Mouse (Mus musculus): ENCODE results near the gene Ces4a.
"Not testable (repeated sequence)": the region's sequence is repeated elsewhere in the genome, so short reads cannot be mapped to it uniquely, and the experiment has no call there.

Ces4a gene

DNA sequence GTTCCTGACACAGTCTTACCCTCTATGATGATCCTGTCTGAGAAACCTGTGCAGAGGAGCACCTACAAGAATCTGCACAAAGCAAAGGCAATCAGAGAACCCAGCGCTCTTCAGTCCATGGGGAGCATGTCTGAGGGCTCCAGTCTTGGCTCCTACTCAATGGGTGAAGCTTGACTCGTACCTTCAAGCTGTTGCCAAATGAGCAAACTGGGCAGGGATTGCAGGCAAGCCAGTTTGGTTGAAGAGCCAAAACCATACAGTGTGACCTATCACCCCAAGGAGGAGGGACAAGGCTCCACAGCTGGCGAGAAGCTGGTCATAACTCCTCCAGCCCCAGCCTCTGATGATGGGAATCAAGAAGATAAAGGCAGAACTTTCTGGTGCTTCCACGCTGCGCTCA is at the start of gene Ces4a:
TSS of gene Ces4a (plus strand) at position 292 of the 400 bp plus-strand sequence.
- no peak for DNase-seq

DNA sequence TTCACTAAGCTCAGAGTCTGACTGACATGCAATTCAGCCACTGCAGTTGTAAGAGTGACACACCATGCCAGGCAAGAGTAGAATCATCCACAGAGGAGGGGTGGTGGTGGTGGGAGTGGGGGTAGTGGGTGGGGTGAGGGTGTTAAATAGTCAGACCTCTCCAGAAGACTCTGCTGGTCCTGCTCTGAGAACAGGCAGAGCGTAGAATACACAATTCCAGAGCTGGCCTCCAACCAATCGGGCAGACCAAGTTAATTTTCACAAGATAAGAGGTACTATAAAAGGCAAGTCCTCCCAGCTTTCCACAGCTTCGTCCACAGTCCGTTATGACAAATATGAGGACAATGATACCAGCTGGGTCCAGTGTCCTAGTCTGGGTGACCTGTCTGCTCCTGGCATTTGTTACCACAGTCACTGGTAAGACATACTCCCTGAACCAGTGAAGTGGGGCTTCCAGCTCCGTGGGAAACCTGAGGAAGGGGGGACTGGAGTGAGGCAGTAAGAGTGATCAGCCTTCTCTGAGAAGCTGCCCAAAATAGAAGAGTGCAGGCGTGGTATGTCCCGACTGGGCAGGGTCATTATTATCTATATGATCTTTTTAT is 48.0 kb upstream of the Ces4a start, which contains the start of gene Ces3b:
TSS of gene Ces3b (plus strand) at position 305 of the 602 bp plus-strand sequence.
- DNase-seq: no peak

DNA sequence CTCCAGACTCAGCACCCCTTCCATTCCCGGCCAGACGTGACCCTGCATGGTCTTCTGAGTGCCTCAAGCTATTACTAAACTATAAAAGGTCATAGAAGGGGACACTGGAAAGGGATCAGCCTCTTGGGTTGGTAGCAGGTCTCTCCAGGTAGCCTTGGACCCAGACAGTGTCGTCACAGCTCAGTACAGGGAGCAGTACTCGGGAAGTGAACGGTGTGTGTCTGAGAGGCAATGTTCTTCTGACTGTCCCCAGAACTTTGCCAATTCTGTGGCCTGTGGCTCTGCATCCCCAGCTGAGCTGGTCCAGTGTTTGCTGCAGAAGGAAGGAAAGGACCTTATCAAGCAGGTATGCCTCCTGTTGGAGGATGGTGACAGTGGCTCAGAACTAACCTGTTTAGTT is 43.4 kb upstream of the Ces4a start:
- DNase-seq: not testable (repeated sequence)

DNA sequence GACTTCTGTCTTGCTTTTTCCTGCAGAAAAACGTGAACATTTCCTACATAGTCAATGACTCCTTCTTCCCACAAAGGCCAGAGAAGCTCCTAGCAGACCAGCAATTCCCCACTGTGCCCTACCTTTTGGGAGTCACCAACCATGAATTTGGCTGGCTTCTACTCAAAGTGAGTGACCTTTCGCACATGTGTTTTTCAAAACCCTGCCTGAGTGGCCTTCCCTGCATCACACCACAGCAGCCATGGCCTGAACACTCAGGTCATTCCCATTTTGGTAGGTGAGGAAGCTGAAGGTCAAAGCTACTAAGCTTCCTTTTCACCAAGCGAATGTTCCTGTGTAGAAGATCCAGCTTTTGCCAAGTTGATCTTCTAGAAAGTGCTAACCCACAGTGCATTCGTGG is 43.0 kb upstream of the Ces4a start:
- no peak for DNase-seq

DNA sequence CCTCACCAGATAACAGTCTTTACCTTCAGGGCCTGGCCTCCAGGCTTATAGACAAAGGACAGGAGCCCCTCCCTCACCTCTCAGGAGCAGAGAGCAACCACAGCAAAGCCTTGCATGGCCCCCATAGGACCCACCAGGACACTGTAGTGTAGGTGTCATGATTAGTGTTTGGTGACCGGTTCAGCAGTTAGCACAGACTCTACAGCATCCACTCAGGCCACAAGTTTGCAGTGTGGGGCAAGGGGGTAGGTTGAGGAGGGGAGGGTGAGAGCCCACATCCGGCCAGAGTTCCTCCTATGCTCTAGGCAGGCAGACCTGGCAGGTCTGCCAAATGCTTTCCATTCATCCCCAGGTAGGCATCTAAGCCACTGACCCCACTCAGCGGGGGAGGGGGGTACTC is 37.6 kb upstream of the Ces4a start:
- no peak for DNase-seq

DNA sequence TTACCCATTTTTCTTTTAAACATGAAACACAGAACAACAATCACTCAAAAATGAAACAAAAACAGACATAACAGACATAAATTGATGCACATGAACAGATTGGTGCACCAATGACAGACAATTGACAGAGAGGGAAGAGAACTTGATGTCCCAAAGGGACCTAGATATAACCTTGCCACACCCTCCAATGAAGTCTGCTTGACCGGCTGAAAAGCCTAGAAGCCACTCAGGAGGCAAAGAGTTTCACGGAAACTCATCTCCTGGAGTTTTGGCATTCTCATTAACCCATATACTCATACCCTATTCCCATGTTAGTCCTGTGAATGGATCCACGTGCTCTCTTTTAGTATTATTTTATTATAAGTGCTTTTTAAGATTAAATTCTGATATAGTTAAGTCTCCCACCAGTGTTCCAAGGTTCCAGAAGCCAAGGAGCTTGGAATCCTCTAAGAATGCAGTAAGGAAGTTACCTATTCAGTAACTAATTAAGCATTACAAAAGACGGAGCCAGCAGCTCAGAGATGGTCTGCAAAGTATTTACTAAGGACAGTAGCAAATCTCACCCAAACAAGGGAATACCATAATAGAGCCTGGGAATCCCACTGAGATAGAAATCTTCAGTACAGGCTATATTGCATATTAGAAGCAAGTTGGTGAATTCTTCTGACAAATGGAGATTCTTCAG is 29.4 kb upstream of the Ces4a start:
- not testable (repeated sequence) for DNase-seq

DNA sequence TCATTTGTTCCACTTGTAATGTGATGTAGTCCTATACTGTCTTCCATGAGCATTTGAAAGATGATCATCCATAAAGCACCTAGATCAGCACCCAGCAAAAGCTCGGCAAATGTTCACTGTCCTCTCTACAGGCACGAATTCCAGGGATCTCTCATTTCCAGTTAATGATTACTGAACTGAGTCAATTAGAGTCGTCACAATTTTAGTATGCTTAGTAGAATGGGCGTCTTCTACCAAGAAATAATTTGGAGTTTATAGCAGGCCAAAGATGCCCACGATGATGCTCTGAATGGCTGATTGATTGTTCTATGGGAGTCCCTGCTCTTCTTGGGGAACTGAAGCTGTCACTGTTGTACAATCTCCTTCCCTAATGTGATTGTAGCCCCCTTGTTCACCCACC is 27.9 kb upstream of the Ces4a start:
- not testable (repeated sequence) for DNase-seq

DNA sequence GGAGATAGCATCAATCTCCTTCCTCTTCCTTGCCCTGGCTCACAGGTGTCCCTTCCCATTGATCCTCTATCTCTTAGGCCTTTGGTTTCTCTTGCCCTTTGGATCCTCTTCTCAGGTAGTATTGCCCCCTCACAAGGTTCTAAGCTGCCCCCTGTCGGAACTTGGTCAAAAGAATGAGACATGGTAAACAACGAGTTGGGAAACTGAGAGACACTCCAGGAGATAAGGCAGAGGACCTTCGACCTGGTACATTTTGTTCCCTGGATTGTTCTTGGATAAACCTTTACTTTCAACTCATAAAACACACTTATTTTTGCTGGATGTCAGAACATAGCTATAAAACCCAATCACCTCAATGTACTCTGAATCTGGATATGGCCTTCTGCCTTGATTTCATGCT is 27.4 kb upstream of the Ces4a start:
- no peak for DNase-seq

DNA sequence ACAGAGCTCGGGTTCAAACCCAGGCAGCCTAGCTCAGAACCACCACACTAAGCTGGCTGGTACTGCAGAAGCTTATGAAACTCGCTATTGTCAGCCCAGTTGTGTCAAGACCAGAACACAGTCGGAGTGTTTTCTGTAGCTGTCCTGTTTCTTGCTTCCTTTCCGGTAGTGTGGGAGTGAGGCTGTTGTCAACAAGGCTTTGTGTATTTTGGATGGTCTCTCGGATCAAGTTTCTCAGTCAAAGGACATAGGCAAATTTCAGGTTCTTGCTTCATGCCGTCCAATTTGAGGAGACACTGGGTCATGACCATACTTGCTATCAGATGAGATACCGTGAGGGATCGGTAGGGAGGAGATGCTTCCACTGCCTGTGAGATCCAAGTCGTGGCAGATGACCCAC is 1.7 kb upstream of the Ces4a start:
- no peak for DNase-seq

DNA sequence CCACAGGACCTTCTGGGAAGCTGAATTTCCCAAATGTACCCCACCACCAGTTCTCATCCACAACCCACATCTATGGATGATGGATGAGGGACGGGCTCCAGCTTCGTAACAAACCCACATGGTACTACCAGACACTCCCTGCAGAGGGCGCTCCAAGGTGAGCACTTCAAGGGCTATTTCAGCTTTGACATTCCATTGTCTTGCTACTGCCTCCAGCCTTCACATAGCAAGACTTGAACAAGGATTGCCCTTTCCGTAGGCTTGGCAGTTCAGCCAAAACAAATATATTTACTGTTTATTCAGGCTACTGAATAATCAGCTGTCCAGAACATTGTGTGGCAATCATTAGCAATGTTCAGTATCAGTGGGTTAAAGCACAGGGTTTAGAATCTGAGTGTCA is 6.8 kb downstream of the Ces4a start:
- DNase-seq: peak; percentile 49

DNA sequence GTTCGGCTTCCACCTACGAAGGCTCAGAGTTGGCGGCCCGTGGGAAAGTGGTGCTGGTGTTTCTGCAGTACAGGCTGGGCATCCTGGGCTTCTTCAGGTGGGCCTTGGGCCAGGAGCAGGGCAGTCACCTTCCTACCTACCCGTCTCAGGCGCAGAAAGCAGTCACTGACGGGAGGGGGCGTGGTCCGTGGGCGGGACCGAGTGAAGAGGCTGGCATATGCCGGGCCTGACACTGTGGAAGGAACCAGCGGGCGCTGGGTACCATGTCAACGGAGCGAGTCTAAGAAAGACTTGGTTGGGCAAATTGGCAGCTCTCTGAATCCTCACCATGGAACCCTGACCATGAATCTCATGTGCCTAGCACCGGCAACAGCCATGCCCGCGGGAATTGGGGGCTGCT is 10.8 kb downstream of the Ces4a start:
- no peak for DNase-seq

DNA sequence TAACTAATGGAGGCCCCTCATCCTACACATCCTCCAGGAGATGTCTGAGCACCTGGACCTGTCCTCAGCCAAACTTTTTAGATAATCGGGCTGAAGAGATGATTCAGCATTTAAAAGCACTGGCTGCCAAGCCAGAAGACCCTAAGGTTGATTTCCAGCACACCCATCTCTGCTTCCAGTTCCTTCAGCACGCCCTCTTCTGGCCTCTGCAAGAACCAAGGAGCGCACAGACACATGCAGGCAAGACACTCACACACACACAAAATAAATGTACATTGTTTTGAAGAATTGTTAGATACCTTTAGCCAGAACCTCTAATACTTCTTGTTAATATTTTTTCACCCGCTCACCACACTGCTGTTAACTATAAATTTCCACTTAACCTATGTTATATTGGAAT is 20.1 kb downstream of the Ces4a start:
- DNase-seq: no peak

DNA sequence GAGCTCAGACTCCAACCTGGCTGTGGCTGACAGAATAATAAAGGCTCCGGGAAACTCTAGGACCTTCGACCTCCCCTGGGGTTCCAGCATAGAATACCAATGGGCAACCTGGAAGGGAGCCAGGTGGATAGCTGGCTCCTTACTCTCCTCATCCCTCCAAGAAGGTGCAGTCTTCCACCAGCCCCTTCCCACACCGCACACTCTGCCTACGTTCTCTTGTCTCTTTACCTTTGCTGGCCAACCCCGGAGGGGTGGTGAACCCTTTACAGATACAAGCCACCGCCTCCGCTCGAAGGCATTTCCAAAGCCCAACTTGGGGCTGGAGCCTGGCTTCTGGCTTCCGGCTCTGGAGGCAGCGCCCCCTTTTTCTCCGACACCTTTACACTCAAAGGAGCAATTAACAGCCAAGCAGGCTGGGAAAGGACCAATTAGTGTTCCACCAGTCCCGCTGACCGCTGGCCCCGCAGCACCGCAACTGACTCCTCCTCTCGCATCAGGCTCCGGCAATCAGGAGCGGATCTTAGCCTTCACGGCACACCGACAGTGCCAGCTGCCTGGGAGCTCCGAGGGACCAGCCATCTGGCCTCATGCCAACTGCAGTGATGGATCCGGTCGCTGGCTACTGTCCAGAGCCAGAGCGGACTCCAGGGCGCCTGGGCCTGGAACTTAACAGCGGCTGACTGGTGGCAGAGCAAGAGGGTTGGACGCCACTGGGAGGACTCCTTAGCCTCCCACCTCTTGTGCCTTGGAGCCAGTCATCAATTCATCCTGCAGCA is 21.2 kb downstream of the Ces4a start:
- DNase-seq: peak; percentile 76

DNA sequence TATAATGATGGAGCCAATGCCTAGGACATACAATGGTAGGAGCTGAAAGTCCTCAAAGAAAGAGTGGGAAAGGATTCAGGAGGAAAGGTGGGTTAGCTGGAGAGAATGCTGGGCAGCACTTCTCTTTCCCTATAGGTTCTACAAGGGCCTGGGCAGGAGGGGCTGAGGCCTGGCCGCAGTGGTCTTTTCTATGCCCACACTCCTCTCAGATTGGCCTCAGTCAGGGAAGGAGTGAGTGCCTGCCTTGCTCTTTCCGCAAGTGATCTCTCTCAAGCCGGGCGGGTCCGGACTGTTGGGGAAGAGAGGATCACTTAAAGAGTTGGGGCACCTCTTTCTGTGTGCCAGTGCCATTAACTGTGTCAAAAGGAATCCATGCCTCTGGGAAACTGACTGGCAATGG is 22.7 kb downstream of the Ces4a start:
- DNase-seq: no peak

DNA sequence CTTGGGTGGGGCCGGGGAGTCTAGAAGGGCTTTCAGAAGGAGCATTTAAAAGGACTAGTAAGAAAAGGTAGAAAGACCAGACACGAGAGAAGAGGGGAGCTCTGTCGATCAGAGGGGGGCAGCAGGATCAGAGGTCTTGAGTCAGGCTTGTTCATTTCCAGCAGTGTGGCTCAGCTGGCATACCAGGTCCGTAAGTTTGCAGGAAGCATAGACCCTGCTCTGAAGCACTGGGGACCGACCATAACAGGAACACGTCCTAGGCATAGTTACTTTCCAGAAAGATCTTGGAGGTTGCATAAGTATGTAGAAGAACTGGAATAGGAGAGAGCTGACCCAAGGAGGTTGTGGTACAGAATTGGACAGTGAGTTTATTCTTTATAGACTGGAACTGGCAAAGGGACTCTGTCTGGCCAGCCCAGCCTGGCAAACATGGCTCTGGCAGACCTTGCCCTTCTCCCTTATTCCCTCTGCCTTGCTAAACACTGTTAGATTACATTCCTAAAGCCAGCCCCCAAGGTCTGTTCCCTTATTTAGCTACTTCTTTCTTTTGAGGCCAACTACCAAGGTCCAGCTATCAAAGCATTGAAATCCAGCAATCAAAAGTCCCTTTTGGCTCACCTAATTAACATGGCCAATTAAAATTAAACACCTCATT is 23.6 kb downstream of the Ces4a start:
- no peak for DNase-seq

DNA sequence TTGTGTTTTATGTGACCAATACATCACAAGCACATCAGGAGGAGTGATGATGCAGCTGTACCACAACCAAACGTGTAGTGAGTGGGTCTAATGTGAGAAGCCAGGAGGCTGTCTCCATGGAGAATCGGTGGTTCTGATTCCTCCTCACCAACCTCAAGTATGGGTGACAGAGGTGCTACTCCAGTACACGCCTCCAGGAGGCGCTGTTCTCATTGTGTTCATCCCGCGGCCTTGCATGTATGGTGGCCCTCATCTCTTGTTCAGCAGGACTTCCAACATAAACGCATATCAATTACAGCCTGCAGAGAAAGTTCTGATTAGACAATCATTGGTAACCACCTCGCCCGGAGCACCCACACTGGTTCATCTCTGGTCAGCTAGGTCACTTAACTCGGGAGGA is 26.0 kb downstream of the Ces4a start:
- DNase-seq: peak; percentile 56

DNA sequence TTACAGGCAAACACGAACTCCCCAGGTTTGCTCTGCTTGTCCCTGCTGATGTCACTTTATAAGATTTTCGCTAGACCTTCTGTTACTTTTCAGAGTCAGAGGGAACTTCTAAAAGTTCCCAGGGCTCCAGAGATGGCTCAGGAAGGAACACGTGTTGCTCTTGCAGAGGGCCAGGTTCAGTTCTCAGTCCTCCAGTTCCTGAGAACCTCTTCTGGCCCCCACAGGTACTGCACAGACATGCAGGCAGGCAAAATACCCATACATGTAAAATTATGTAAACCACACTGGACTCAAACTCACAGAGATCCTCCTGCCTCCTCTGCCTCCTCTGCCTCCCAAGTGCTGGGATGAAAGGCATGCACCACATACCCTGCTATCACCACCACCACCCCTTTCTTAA is 26.5 kb downstream of the Ces4a start:
- DNase-seq: no peak

DNA sequence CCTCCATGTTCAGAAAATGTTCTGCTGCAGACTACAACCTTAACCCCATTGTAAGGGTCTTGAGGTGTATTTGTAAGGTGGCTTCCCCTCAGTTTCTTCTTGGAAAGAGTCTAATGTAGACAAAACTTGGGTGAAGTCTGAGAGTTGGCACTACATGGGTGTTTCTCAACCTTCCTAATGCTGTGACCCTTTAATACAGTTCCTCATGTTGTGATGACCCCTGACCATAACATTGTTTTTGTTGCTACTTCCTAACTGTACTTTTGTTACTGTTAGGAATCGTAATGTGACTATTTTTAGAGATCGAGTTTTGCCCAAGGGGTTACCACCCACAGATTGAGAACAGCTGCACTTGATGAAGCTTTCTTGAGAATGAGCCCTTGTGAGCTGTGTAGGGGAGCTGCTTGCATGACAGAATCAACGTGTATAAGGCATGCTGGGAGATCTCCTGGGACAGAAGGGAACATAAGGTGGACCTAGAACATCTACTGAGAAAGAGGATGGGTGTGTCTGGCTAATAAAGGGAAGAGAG is 29.6 kb downstream of the Ces4a start:
- DNase-seq: no peak

DNA sequence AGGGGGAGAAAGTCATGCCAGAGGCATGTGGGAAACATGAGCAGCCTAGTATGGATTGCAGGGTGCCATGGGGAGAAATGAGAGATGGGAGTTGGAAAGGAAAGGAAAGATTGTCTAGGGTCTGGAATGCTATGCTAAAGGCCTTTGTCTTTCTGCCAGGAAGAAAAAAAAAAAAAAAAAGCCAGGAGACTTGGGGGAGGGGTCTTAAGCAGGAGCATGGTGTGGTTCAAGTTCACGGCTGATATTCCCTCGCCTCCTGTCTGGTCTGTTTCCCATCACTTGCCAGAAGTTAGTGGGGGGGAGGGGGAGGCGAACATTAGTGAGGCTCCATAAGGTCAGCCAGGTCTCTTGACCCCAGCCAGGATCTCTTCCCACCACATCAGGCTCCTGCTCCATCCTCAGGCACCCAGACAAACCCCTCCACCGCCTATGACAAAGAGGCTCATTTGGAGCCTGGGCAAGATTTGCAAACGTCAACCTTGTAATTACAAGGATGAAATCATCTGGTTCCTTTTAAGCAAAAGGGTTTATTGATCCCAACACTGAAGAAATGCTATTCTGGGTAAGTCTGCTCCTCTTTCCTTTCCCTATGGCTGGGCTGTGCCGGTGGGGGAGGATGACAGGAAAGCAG is 32.8 kb downstream of the Ces4a start:
- peak; percentile 69 for DNase-seq

DNA sequence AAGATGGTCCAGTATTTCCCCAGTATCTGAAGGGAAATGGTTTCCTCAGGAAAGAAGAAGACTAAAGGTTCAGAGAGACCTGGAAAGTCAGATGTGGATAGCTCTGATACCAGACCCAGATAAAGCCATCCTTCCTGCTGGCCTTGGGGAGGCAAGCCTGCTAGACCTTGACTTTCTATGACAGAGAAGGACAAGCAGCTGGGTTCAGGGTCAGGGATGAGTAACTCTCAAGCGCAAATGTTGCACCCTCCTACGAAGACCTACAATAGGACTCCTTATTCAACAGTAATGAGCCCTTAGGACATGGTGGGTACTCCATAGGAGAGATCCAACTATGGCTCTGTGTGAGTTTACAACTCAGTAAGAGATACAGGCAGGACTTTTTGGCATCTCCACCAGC is 33.6 kb downstream of the Ces4a start:
- DNase-seq: no peak

DNA sequence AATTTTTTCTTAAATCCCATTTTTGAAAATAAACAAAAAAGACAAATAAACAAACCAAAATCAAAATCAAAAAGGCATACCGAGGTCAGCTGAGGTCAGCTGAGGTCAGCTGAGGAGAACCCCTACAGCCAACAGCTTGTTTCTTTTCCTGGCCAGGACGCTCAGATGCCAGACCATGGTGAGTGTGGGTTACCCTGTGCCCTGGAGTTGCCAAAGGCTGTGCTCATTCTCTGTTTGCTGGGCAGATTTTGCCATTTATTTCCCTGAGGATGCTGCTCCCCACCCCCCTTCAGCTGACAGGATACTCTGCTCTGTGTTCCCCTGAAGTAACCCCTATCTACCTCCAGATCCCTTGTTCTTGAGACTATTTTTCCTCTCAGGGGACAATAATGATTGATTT is 35.5 kb downstream of the Ces4a start:
- DNase-seq: no peak

DNA sequence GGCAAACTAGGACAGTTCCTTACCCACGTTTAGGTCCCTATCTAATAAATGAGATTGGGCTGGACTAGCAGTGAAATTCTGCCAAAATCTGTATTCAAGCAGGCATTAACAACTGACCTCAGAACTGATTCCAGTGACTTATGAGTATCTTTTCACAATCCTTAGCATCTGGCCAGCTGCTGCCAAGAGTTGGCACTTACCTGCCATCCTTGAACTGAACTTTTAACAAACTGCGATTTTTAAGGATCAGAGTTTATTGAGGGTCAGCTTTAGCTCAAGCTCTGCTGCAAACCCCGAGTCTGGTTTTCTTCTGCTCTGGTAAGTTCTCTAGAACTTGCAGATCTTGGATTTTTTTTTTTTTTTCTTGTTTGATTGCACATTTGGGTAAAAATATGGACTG is 38.0 kb downstream of the Ces4a start:
- no peak for DNase-seq

DNA sequence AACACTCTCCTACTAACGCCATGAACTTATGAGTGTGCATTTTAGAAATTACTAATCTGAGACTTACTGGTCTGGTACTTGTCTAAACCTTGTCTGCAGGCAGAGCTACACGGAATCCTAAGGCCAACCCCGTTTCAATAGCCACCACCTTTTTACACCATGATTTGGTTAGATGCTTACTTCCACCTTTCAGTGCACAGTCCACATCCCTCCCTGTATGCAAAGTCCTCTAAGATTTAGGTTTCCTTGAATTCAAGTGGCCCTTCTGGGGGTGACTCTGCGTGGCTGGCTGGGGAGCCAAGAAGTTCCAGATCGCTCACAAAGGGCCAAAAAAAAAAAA is 38.4 kb downstream of the Ces4a start:
- no peak for DNase-seq
